Mouse (Mus musculus): ENCODE measurements around the gene Nudt16l1. TPM values are rescaled to one million over a fixed set of nuclear protein-coding genes. Genes with fewer than 3 reads are reported as not detected.
A peak's percentile ranks its signal among the peaks of the same experiment; 100 is the strongest.

Nudt16l1 gene
- polyA plus RNA-seq, 1 experiment = 43.1 TPM

DNA sequence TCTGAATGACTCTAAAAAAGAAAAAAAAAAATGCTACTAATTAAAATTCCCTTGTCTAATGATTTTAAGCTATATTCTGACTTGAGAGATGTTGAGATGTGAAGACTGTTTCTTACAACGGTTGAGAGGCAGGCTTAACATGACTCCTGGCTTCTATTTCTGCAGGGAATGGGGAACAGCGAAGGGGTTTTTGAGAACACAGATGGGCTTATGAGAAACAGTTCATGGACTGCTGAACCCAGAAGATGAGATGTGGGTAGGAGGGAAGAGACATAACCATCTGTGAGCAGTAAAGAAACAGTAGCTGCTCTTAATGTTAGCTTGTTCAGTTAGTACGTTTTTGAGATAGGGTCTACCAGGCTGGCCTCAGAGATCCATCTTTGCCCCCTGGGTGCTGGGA lies 18.0 kb downstream of the Nudt16l1 start:
- Histone ChIP-seq H3K27ac (ENCODE audit: control insufficient read depth, insufficient read depth, low read depth, low read length) (no peak overlapping the region), H3K36me3 (ENCODE audit: control insufficient read depth, insufficient read depth, low read length) (peaks cover 2% of the 10 kb centered on the region; the same call in 1 of the 2 replicates), H3K4me3 (ENCODE audit: control insufficient read depth, low read depth, low read length) (no peak overlapping the region), H3K27me3 (ENCODE audit: control insufficient read depth, insufficient read depth, low read length) (no peaks in the 10 kb centered on the region), H3K4me1 (ENCODE audit: control insufficient read depth, insufficient read depth, low read length) (no peaks in the 10 kb centered on the region; the same call in 1 of the 2 replicates)
- no peak for TF ChIP-seq CTCF (IDR thresholded peaks at IDR 0.05; ENCODE audit: control insufficient read depth, insufficient read depth, insufficient replicate concordance, low read depth, low read length)
- TF ChIP-seq POLR2A (IDR thresholded peaks at IDR 0.05; ENCODE audit: control insufficient read depth, low read depth, low read length) = no peak

DNA sequence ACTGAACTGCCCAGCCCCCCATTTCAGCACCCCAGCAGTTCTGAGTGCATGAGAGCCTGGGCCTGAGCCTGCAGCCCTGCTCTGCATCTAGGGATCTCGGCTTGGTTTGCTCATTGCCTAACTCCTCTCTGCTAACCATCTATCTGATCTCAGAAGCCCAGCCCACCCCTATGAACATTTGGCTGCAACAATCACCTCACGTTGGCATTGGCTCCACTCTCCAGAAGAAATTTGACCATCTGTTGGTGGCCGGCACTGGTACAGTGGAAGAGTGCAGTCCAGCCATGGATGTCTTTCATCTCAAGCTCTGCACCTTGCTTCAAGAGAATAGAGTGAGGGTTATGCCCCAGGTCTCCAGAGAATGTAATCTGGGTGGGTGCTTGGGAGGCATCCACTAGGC lies 18.9 kb downstream of the Nudt16l1 start:
- no peaks in the 10 kb centered on the region for H3K27me3 ChIP-seq (ENCODE audit: control insufficient read depth, insufficient read depth, low read length)
- peaks cover under 1% of the 10 kb centered on the region for H3K4me1 ChIP-seq (ENCODE audit: control insufficient read depth, insufficient read depth, low read length)
- TF ChIP-seq POLR2A (IDR thresholded peaks at IDR 0.05; ENCODE audit: control insufficient read depth, low read depth, low read length) (no peak), CTCF (IDR thresholded peaks at IDR 0.05; ENCODE audit: control insufficient read depth, insufficient read depth, insufficient replicate concordance, low read depth, low read length) (no peak)
- no peaks in the 10 kb centered on the region; the same call in 1 of the 2 replicates for H3K36me3 ChIP-seq (ENCODE audit: control insufficient read depth, insufficient read depth, low read length)
- H3K4me3 ChIP-seq (ENCODE audit: control insufficient read depth, low read depth, low read length) = no peak overlapping the region
- no peak overlapping the region for H3K27ac ChIP-seq (ENCODE audit: control insufficient read depth, insufficient read depth, low read depth, low read length)

DNA sequence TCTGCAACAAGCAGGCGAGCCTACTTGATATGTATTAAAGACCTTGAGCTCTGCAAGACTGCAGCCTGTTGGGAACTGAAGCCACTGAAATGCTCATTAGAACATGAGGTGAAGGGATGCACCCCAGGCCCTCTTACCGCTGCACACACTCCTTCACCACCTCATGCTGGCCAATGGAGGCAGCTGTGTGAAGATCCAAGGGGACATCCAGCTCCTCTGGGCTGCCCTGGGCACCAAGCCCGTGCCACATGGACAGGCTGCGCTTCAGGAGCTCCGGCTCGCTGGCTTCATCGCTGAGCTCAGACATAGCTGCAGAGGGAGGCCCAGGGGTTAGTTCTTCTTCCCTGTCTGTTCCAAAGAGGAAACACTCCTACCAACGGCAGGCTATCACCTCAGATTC lies 21.7 kb downstream of the Nudt16l1 start:
- Histone ChIP-seq H3K27me3 (ENCODE audit: control insufficient read depth, insufficient read depth, low read length) (no peaks in the 10 kb centered on the region), H3K4me1 (ENCODE audit: control insufficient read depth, insufficient read depth, low read length) (peaks cover 9% of the 10 kb centered on the region), H3K27ac (ENCODE audit: control insufficient read depth, insufficient read depth, low read depth, low read length) (no peak overlapping the region), H3K4me3 (ENCODE audit: control insufficient read depth, low read depth, low read length) (no peak overlapping the region), H3K36me3 (ENCODE audit: control insufficient read depth, insufficient read depth, low read length) (no peaks in the 10 kb centered on the region)
- TF ChIP-seq POLR2A (IDR thresholded peaks at IDR 0.05; ENCODE audit: control insufficient read depth, low read depth, low read length) (no peak), CTCF (IDR thresholded peaks at IDR 0.05; ENCODE audit: control insufficient read depth, insufficient read depth, insufficient replicate concordance, low read depth, low read length) (no peak)

- H3K4me1 ChIP-seq (ENCODE audit: control insufficient read depth, insufficient read depth, low read length) = peaks cover 9% of the 10 kb centered on the region
- H3K27ac ChIP-seq (ENCODE audit: control insufficient read depth, insufficient read depth, low read depth, low read length) = peak overlapping the region; percentile 68
- peaks cover 1% of the 10 kb centered on the region for H3K36me3 ChIP-seq (ENCODE audit: control insufficient read depth, insufficient read depth, low read length)
- H3K4me3 ChIP-seq (ENCODE audit: control insufficient read depth, low read depth, low read length) = peak overlapping the region; percentile 100
- H3K27me3 ChIP-seq (ENCODE audit: control insufficient read depth, insufficient read depth, low read length) = no peaks in the 10 kb centered on the region
- TF ChIP-seq CTCF (IDR thresholded peaks at IDR 0.05; ENCODE audit: control insufficient read depth, insufficient read depth, insufficient replicate concordance, low read depth, low read length) = no peak
- no peak for TF ChIP-seq POLR2A (IDR thresholded peaks at IDR 0.05; ENCODE audit: control insufficient read depth, low read depth, low read length)
These were observed 24.8 kb downstream of the Nudt16l1 start for GRCm38 (mm10) chr16:4963346-4963745.

DNA sequence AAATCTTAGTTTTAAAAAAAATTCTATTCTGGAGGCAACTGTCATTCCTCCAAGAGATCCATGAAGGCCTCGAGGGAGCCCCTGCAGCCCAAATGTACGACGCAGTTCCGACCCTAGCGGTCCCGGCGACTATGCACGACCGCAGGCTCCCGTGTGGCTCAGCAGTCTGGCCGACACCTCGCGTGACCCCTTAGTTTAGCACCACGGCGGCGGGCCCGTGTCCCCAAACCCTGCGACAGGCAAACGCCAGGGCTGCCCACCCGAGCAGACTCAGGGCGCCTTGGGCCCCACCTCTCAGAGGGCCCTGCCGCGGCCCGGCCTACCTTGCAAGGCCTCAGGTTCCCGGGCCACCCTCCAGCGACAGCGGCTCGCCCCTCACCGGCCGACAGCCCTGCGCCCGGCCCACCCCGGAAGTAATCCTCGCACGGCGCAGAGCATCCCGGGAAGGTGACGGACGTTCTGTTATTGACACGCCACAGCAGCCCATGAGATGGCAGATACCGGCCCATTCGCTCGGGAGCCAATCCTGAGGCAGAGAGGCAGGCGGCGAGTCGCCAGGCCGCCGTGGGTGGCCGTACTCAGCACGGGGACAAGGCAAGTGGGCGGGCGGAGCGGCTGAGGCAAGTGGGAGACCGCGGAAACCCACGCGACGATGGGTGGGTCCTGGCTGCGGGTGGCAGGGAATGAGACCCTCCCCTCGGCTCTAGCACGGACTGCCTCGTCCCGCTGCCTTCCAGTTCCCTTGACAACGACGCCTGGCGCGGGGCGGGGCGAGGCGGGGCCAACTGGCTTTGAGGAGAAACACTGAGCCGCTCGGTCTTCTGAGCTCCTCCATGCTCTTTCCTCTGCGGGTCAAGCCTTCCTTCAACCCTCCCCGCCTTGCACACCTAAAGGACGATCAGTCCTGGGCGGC lies 25.5 kb downstream of the Nudt16l1 start, which contains the start of gene Anks3:
Gene Anks3, minus strand, starts transcription at position 409 of the 913 bp plus-strand sequence.
- Histone ChIP-seq H3K36me3 (ENCODE audit: control insufficient read depth, insufficient read depth, low read length) (peaks cover 1% of the 10 kb centered on the region), H3K27me3 (ENCODE audit: control insufficient read depth, insufficient read depth, low read length) (no peaks in the 10 kb centered on the region), H3K4me1 (ENCODE audit: control insufficient read depth, insufficient read depth, low read length) (peaks cover 9% of the 10 kb centered on the region), H3K27ac (ENCODE audit: control insufficient read depth, insufficient read depth, low read depth, low read length) (peak within 1 kb of the TSS; percentile 95), H3K4me3 (ENCODE audit: control insufficient read depth, low read depth, low read length) (peak within 1 kb of the TSS; percentile 100)
- TF ChIP-seq POLR2A (IDR thresholded peaks at IDR 0.05; ENCODE audit: control insufficient read depth, low read depth, low read length) = peak; percentile 62
- no peak for TF ChIP-seq CTCF (IDR thresholded peaks at IDR 0.05; ENCODE audit: control insufficient read depth, insufficient read depth, insufficient replicate concordance, low read depth, low read length)

DNA sequence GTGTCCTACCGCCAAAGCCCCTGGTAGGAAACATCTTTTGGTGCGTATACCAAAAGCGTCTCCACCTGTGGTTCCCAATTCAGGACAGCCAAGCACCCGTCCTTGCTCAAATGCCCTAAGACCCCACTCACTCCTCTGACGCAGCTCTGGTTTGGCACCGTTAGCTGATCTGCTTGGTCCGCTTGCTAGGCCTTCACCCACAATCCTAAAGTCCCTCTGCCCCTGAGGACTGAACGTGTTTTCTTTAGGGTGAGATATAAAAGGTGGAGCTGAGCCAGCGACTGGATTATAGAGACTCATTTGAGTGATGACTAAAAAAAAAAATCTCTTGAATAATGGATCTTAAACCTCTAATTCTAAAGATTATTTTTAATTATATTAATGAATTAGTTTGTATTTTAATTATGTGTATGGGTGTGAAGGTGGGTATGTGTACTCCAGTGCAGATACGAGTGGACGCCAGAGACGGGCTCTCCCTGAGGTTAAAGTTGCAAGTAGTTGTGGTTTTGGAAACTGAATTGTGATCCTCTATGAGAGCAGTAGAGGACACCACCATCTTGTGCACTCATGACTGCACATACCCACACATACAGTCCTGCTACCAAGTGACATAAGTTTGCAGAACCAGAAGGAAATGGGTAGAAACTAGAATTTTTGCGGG lies 26.3 kb downstream of the Nudt16l1 start:
- H3K27me3 ChIP-seq (ENCODE audit: control insufficient read depth, insufficient read depth, low read length) = no peaks in the 10 kb centered on the region
- H3K36me3 ChIP-seq (ENCODE audit: control insufficient read depth, insufficient read depth, low read length) = peaks cover 3% of the 10 kb centered on the region
- H3K4me1 ChIP-seq (ENCODE audit: control insufficient read depth, insufficient read depth, low read length) = peaks cover 9% of the 10 kb centered on the region
- H3K27ac ChIP-seq (ENCODE audit: control insufficient read depth, insufficient read depth, low read depth, low read length) = peak overlapping the region; percentile 95
- TF ChIP-seq POLR2A (IDR thresholded peaks at IDR 0.05; ENCODE audit: control insufficient read depth, low read depth, low read length) = no peak
- H3K4me3 ChIP-seq (ENCODE audit: control insufficient read depth, low read depth, low read length) = peak overlapping the region; percentile 100

GRCm38 (mm10) chr16:4965392-4966129 lies 27.0 kb downstream of the Nudt16l1 start:
- TF ChIP-seq POLR2A (IDR thresholded peaks at IDR 0.05; ENCODE audit: control insufficient read depth, low read depth, low read length) = no peak
- TF ChIP-seq CTCF (IDR thresholded peaks at IDR 0.05; ENCODE audit: control insufficient read depth, insufficient read depth, insufficient replicate concordance, low read depth, low read length) = no peak
- peak overlapping the region; percentile 75 for H3K4me3 ChIP-seq (ENCODE audit: control insufficient read depth, low read depth, low read length)
- peaks cover 3% of the 10 kb centered on the region for H3K36me3 ChIP-seq (ENCODE audit: control insufficient read depth, insufficient read depth, low read length)

More at GRCm38 (mm10) chr16:4965392-4966129, 27.0 kb downstream of the Nudt16l1 start:
- Histone ChIP-seq H3K4me1 (ENCODE audit: control insufficient read depth, insufficient read depth, low read length) (peaks cover 9% of the 10 kb centered on the region), H3K27me3 (ENCODE audit: control insufficient read depth, insufficient read depth, low read length) (no peaks in the 10 kb centered on the region), H3K27ac (ENCODE audit: control insufficient read depth, insufficient read depth, low read depth, low read length) (no peak overlapping the region)
